Mouse (Mus musculus): ENCODE measurements around the gene Tyw1.
"Not testable (repeated sequence)": the region's sequence is repeated elsewhere in the genome, so short reads cannot be mapped to it uniquely, and the experiment has no call there.

Tyw1 gene

GRCm38 (mm10) chr5:130255017-130255720, at the start of gene Tyw1, which contains the start of gene Sbds:
Tyw1 (plus strand) TSS chr5:130255619.
Sbds (minus strand) TSS chr5:130255530.
- peak; percentile 99 for DNase-seq (ENCODE audit: low spot score)

- no peak for DNase-seq (ENCODE audit: low spot score)
Measured at GRCm38 (mm10) chr5:130207299-130207698, 48.1 kb upstream of the Tyw1 start.

- no peak for DNase-seq (ENCODE audit: low spot score)
Measured at GRCm38 (mm10) chr5:130212956-130213355, 42.5 kb upstream of the Tyw1 start.

GRCm38 (mm10) chr5:130216781-130217180, 38.6 kb upstream of the Tyw1 start, which contains the start of gene Tmem248:
Tmem248 (plus strand) TSS chr5:130217081.
- no peak for DNase-seq (ENCODE audit: low spot score)

GRCm38 (mm10) chr5:130217406-130217805, 38.0 kb upstream of the Tyw1 start:
- DNase-seq (ENCODE audit: low spot score) = no peak

- DNase-seq (ENCODE audit: low spot score) = no peak
Measured at GRCm38 (mm10) chr5:130218336-130218735, 37.1 kb upstream of the Tyw1 start.

GRCm38 (mm10) chr5:130221316-130221715, 34.1 kb upstream of the Tyw1 start:
- no peak for DNase-seq (ENCODE audit: low spot score)

- no peak for DNase-seq (ENCODE audit: low spot score)
Measured at GRCm38 (mm10) chr5:130221760-130222145, 33.7 kb upstream of the Tyw1 start.

GRCm38 (mm10) chr5:130222146-130223004, 33.0 kb upstream of the Tyw1 start:
- peak; percentile 94 for DNase-seq (ENCODE audit: low spot score)

GRCm38 (mm10) chr5:130226790-130227189, 28.6 kb upstream of the Tyw1 start:
- DNase-seq (ENCODE audit: low spot score) = no peak

GRCm38 (mm10) chr5:130228120-130228519, 27.3 kb upstream of the Tyw1 start:
- DNase-seq (ENCODE audit: low spot score) = no peak

GRCm38 (mm10) chr5:130236302-130236701, 19.1 kb upstream of the Tyw1 start:
- no peak for DNase-seq (ENCODE audit: low spot score)

GRCm38 (mm10) chr5:130239236-130239635, 16.2 kb upstream of the Tyw1 start:
- no peak for DNase-seq (ENCODE audit: low spot score)

- DNase-seq (ENCODE audit: low spot score) = no peak
Measured at GRCm38 (mm10) chr5:130239856-130240255, 15.6 kb upstream of the Tyw1 start.

- no peak for DNase-seq (ENCODE audit: low spot score)
Measured at GRCm38 (mm10) chr5:130241426-130241825, 14.0 kb upstream of the Tyw1 start.

GRCm38 (mm10) chr5:130247823-130248222, 7.6 kb upstream of the Tyw1 start:
- DNase-seq (ENCODE audit: low spot score) = no peak

GRCm38 (mm10) chr5:130254164-130255016, 1.0 kb upstream of the Tyw1 start:
- DNase-seq (ENCODE audit: low spot score) = peak; percentile 33

GRCm38 (mm10) chr5:130255799-130256525, 543 bp downstream of the Tyw1 start:
- DNase-seq (ENCODE audit: low spot score) = not testable (repeated sequence)

- DNase-seq (ENCODE audit: low spot score) = peak; percentile 93
Measured at GRCm38 (mm10) chr5:130256678-130257271, 1.4 kb downstream of the Tyw1 start.

GRCm38 (mm10) chr5:130257303-130257702, 1.9 kb downstream of the Tyw1 start:
- DNase-seq (ENCODE audit: low spot score) = no peak

GRCm38 (mm10) chr5:130263454-130263853, 8.0 kb downstream of the Tyw1 start:
- no peak for DNase-seq (ENCODE audit: low spot score)

Data from layer of hippocampus, adult 11-12 months (tissue).